Mouse (Mus musculus) hindbrain, embryonic 10.5 days (tissue): Measurements from ENCODE around the gene Pbx4. TPM values are rescaled to one million over a fixed set of nuclear protein-coding genes. Genes with fewer than 3 reads are reported as not detected.

Source experiments
- DNase-seq: peaks from one replicate; pipeline ENCODE4 v3.0.0-alpha.2; 2017; ENCODE audit warnings: low spot score
- H3K27ac ChIP-seq: fragments of 300-500 bp; sonication (generic); 2 replicates; pipeline ENCODE4 v1.5.1; 2016; ENCODE audit warnings: mild to moderate bottlenecking, moderate library complexity
- H3K27me3 ChIP-seq: fragments of 300-500 bp; sonication (generic); 2 replicates; pipeline ENCODE4 v1.6.1; 2016; ENCODE audit warnings: mild to moderate bottlenecking; ENCODE audit not compliant: poor library complexity, insufficient read depth, severe bottlenecking
- H3K36me3 ChIP-seq: fragments of 300-500 bp; sonication (generic); 2 replicates; pipeline ENCODE4 v1.6.1; 2016; ENCODE audit warnings: mild to moderate bottlenecking, moderate library complexity
- H3K4me1 ChIP-seq: fragments of 300-500 bp; sonication (generic); replicated peaks from 2 replicates; pipeline ENCODE4 v1.6.1; 2016; ENCODE audit warnings: mild to moderate bottlenecking
- H3K4me3 ChIP-seq: fragments of 300-500 bp; sonication (generic); 2 replicates; pipeline ENCODE4 v1.5.1; 2016; ENCODE audit warnings: mild to moderate bottlenecking, moderate library complexity
- H3K9me3 ChIP-seq: fragments of 300-500 bp; sonication (generic); 2 replicates; pipeline ENCODE4 v1.6.1; 2016; ENCODE audit warnings: mild to moderate bottlenecking, moderate library complexity
- WGBS: fragments of 180-500 bp; shearing (Covaris S2); methylation state at CpG from one replicate; pipeline ENCODE4 v1.1.7; 2016; 5-methylcytosine and 5-hydroxymethylcytosine counted together
- polyA plus RNA-seq: library from polyadenylated mRNA; unstranded; fragments of >200 nt; fragmentation: Nextera tagmentation; extraction: Ambion mirVana; gene quantifications from 2 replicates; pipeline ENCODE4 v1.2.1, GENCODE M21; 2016

Pbx4 gene
- polyA plus RNA-seq, 1 experiment from 2014 or later, result 49.9 TPM

GRCm38 (mm10) chr8:69864180-69864579 is 31.9 kb downstream of the Pbx4 start:
- no peaks in the 10 kb centered on the region for H3K4me1 ChIP-seq
- H3K27ac ChIP-seq, result no peak overlapping the region
- H3K9me3 ChIP-seq, result no peaks in the 10 kb centered on the region
- H3K4me3 ChIP-seq, result no peak overlapping the region
- DNase-seq, result no peak
- WGBS, result 79% methylated on average over 5 of the region's 5 CpGs
- H3K27me3 ChIP-seq, result no peaks in the 10 kb centered on the region
- H3K36me3 ChIP-seq, result peaks cover 65% of the 10 kb centered on the region

GRCm38 (mm10) chr8:69867696-69868326 is 35.5 kb downstream of the Pbx4 start:
- H3K27me3 ChIP-seq, result no peaks in the 10 kb centered on the region

DNA sequence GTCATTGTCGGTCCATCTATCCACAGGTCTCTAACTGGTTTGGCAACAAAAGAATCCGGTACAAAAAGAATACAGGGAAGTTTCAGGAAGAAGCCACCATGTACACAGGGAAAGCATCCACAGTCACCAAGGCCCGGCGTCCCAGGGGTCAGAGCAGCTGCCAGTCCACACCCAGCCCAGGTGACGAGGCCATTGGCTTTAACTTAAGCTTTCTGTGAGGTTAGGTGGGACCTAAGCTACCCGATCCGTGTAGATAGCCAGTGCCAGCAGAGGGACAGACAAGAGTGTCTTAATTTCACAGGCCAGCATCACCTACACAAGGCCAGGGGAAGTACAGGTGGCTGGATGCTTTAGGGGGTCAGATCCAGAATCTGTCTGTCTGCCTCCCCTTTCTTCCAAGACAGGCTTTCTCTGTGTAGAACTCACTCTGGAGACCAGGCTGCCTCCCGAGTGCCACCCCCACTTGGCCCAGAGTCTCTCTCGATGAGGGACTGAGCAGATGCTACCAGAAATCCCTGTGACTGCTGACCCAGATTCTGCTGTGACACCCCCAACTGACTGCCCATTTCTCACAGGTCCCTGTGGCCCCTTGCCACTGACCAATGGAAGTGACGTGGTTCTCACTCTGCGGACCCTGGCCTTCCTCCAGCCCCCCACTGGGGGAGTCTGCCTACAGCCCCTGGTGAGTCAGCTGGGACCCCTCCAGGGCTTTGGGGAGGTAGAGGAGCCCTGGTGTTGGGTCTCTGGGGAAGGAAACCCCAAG is 37.9 kb downstream of the Pbx4 start:
- Histone ChIP-seq H3K9me3 (no peaks in the 10 kb centered on the region), H3K4me1 (no peaks in the 10 kb centered on the region), H3K27me3 (no peaks in the 10 kb centered on the region), H3K27ac (no peak overlapping the region), H3K4me3 (no peak overlapping the region), H3K36me3 (peaks cover 41% of the 10 kb centered on the region)
- DNase-seq, result no peak
- 85% methylated on average over 11 of the region's 11 CpGs for WGBS

More at GRCm38 (mm10) chr8:69867696-69868326, 35.5 kb downstream of the Pbx4 start:
- no peaks in the 10 kb centered on the region for H3K9me3 ChIP-seq
- 65% methylated on average over 5 of the region's 5 CpGs for WGBS
- H3K27ac ChIP-seq, result no peak overlapping the region
- no peaks in the 10 kb centered on the region for H3K4me1 ChIP-seq
- no peak for DNase-seq
- H3K4me3 ChIP-seq, result no peak overlapping the region
- H3K36me3 ChIP-seq, result peaks cover 60% of the 10 kb centered on the region

- 88% methylated on average over 6 of the region's 6 CpGs for WGBS
Measured at GRCm38 (mm10) chr8:69870907-69871306, 38.6 kb downstream of the Pbx4 start.

DNA sequence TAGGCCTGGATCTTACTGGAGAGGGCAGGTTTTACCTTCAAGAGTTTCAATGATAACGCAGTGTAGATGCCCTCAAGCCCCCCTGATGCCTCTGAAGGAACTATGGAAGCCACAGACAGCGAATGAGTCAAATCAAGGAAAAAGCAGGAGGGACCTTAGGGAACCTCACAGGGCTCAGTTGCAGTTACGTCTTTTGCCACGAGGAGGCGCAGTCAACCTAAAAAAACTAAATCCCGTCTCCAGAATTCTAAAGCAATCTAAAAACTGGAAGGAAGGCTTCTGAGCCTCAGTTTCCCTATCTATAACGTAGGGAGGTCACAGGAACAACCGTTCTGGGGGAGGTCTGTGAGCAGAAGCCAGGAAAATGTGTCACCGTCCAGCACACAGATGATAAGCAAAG is 41.9 kb downstream of the Pbx4 start:
- Histone ChIP-seq H3K27me3 (peaks cover 33% of the 10 kb centered on the region), H3K9me3 (no peaks in the 10 kb centered on the region), H3K4me1 (0 out of 2 replicates have a peak, but pooled peaks cover 4% of the 10 kb centered on the region), H3K27ac (no peak overlapping the region), H3K36me3 (peaks cover 27% of the 10 kb centered on the region), H3K4me3 (no peak overlapping the region)
- 15% methylated on average over 9 of the region's 9 CpGs for WGBS
- peak; percentile 74 for DNase-seq

More at GRCm38 (mm10) chr8:69870907-69871306, 38.6 kb downstream of the Pbx4 start:
- Histone ChIP-seq H3K9me3 (no peaks in the 10 kb centered on the region), H3K4me1 (no peaks in the 10 kb centered on the region), H3K36me3 (peaks cover 34% of the 10 kb centered on the region), H3K27ac (no peak overlapping the region), H3K4me3 (no peak overlapping the region), H3K27me3 (peaks cover under 1% of the 10 kb centered on the region)
- no peak for DNase-seq

GRCm38 (mm10) chr8:69874654-69875053 is 42.4 kb downstream of the Pbx4 start:
- whole genome bisulfite sequencing, result 90% methylated on average over 13 of the region's 13 CpGs
- Histone ChIP-seq H3K27ac (no peak overlapping the region), H3K4me3 (no peak overlapping the region), H3K27me3 (peaks cover 38% of the 10 kb centered on the region), H3K36me3 (peaks cover 27% of the 10 kb centered on the region), H3K9me3 (no peaks in the 10 kb centered on the region), H3K4me1 (peaks cover 4% of the 10 kb centered on the region; the same call in 1 of the 2 replicates)
- no peak for DNase-seq

DNA sequence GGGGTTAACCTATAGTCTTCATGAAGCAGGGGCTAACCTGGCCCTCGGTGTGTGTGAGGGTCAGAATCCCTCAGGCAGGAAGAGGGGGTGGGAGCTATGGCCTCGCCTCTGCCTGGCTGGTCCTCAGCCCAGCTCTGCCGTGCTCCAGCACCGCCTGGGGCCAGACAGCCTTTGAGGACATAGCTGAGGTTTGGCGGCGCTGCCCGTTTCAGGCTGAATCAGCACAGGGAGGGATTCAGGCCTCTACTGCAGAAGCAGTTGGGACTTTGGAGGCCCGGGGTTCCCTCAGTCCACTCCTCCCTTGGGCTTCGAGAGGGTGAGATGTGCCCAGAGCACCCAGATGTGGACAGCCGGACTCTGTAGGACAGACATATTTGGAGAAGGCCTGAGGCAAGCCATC is 43.8 kb downstream of the Pbx4 start:
- no peak overlapping the region for H3K4me3 ChIP-seq
- WGBS, result 45% methylated on average over 10 of the region's 10 CpGs

GRCm38 (mm10) chr8:69876967-69877366 is 44.7 kb downstream of the Pbx4 start:
- H3K9me3 ChIP-seq, result no peaks in the 10 kb centered on the region
- no peak for DNase-seq
- WGBS, result 78% methylated on average over 10 of the region's 10 CpGs
- peaks cover 15% of the 10 kb centered on the region for H3K4me1 ChIP-seq
- H3K4me3 ChIP-seq, result no peak overlapping the region
- H3K27me3 ChIP-seq, result peaks cover 61% of the 10 kb centered on the region
- no peak overlapping the region for H3K27ac ChIP-seq
- H3K36me3 ChIP-seq, result peaks cover 8% of the 10 kb centered on the region

More for the DNA sequence above, 43.8 kb downstream of the Pbx4 start:
- no peak overlapping the region for H3K27ac ChIP-seq
- DNase-seq, result no peak
- peaks cover 16% of the 10 kb centered on the region for H3K36me3 ChIP-seq
- peaks cover 52% of the 10 kb centered on the region for H3K27me3 ChIP-seq
- H3K9me3 ChIP-seq, result no peaks in the 10 kb centered on the region
- peaks cover 6% of the 10 kb centered on the region for H3K4me1 ChIP-seq

DNA sequence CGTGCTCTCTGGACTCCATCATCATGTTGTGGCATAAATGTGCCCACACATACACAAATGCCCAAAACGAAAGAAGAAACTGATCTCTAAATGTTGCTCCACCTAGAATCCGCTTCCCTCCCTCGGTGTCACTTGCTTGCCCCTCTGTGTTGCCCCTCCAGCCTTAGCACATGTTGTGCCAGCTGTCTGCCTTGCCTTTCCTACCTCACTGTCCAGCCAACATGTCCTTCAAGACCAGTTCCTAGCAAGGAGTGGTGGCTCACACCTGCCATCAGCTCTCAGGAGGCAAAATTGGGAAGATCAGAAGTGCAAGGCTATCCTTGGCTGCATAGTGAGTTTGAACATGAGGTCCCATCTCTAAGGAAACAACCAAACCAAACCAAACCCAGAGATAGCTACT is 45.1 kb downstream of the Pbx4 start:
- Histone ChIP-seq H3K4me1 (peaks cover 19% of the 10 kb centered on the region), H3K4me3 (no peak overlapping the region), H3K9me3 (no peaks in the 10 kb centered on the region), H3K27ac (no peak overlapping the region), H3K27me3 (peaks cover 65% of the 10 kb centered on the region), H3K36me3 (peaks cover 4% of the 10 kb centered on the region; the same call in 1 of the 2 replicates)
- no peak for DNase-seq
- WGBS, result 87% methylated on average over 4 of the region's 4 CpGs

DNA sequence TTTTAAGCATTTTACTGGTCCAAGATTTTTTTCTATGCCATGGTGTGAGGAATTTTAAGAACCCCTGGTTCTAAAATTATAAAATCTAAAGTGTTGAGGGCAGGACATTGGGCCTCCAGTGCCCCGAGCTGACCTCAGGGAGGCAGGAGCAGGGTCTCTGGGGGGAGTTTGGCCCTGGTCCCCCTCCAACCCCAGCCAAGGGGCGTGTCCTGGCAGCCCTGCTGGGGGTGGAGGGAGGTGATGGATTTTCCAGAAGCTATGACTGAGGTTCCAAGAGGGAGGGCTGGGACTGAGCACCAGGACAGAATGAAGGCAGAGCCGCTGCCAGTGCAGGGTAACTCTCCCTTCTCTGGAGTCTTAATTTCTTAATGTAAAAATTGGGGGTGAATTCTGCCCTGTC is 45.7 kb downstream of the Pbx4 start:
- Histone ChIP-seq H3K9me3 (no peaks in the 10 kb centered on the region), H3K36me3 (no peaks in the 10 kb centered on the region; the same call in 1 of the 2 replicates), H3K27me3 (peaks cover 71% of the 10 kb centered on the region), H3K4me1 (peaks cover 25% of the 10 kb centered on the region), H3K27ac (no peak overlapping the region), H3K4me3 (no peak overlapping the region)
- DNase-seq, result no peak
- WGBS, result 57% methylated on average over 3 of the region's 3 CpGs

- Histone ChIP-seq H3K27ac (no peak overlapping the region), H3K4me3 (no peak overlapping the region), H3K27me3 (peaks cover 88% of the 10 kb centered on the region), H3K36me3 (no peaks in the 10 kb centered on the region), H3K4me1 (peaks cover 29% of the 10 kb centered on the region), H3K9me3 (no peaks in the 10 kb centered on the region)
- no peak for DNase-seq
- WGBS, result 58% methylated on average over 8 of the region's 8 CpGs
Measured at GRCm38 (mm10) chr8:69879678-69880077, 47.4 kb downstream of the Pbx4 start.

GRCm38 (mm10) chr8:69880841-69881240 is 48.5 kb downstream of the Pbx4 start:
- H3K27ac ChIP-seq, result no peak overlapping the region
- H3K9me3 ChIP-seq, result no peaks in the 10 kb centered on the region
- H3K36me3 ChIP-seq, result no peaks in the 10 kb centered on the region
- peaks cover 100% of the 10 kb centered on the region for H3K27me3 ChIP-seq
- peaks cover 29% of the 10 kb centered on the region for H3K4me1 ChIP-seq
- WGBS, result 12% methylated on average over 37 of the region's 37 CpGs
- no peak for DNase-seq
- H3K4me3 ChIP-seq, result peak overlapping the region; percentile 47

GRCm38 (mm10) chr8:69881261-69881865 is 49.1 kb downstream of the Pbx4 start:
- peaks cover 32% of the 10 kb centered on the region for H3K4me1 ChIP-seq
- WGBS, result 18% methylated on average over 79 of the region's 79 CpGs
- no peak for DNase-seq
- peak overlapping the region; percentile 47 for H3K4me3 ChIP-seq
- no peaks in the 10 kb centered on the region for H3K36me3 ChIP-seq
- H3K9me3 ChIP-seq, result no peaks in the 10 kb centered on the region
- peak overlapping the region; percentile 17; the same call in 1 of the 2 replicates for H3K27ac ChIP-seq
- H3K27me3 ChIP-seq, result peaks cover 100% of the 10 kb centered on the region
